Mouse (Mus musculus) mesoderm, embryonic 11.5 days (tissue): ENCODE results near the gene Rasa3.

Source experiments
- DNase-seq: peaks from one replicate; pipeline ENCODE4 v3.0.0-alpha.2; 2012; ENCODE audit warnings: low read depth, low spot score

The Rasa3 gene

DNA sequence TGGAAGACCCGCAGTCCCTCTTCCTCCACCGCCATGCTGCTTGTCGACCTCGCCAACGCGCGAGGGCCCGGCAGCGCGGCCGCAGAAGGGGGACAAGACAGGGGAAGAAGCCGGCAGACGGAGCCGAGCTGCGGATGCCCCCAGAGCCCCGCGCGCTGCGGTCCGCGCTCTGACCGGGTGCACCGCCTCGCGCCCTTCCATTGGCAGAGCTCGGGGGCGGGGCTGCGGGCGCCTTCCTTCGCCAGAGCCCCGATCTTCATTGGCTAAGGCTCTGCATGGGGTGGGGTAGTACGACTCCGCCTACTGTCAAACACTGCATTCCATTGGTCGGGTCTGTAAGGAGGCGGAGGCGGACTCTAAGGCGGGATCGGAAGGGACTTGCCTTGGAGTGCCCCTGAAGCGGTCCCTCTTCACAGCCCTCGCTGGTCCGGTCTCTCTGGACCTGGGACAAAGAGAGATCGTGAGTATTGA lies at the start of gene Rasa3:
Rasa3 (minus strand) TSS at position 191 of the 471 bp plus-strand sequence.
- DNase-seq, result peak; percentile 97

DNA sequence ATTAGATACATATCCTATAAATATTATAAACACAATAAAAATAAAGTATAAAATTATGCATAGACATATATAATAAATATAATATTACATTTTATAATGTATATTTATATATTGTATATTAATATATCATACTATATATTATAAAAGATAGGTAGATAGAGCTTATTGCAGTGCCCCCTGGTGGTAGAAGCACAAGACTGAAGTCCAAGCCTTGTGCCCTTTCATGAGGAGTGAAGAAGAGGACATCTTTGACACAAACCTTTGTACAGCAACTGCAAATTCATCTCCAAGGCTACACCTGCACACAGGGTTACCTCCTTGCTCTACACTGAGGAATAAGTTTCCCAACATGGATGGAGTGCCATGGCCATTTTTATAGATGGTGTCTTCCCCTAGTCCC lies 48.3 kb upstream of the Rasa3 start:
- peak; percentile 60 for DNase-seq

- no peak for DNase-seq
These were observed 41.6 kb upstream of the Rasa3 start for GRCm38 (mm10) chr8:13718980-13719379.

DNA sequence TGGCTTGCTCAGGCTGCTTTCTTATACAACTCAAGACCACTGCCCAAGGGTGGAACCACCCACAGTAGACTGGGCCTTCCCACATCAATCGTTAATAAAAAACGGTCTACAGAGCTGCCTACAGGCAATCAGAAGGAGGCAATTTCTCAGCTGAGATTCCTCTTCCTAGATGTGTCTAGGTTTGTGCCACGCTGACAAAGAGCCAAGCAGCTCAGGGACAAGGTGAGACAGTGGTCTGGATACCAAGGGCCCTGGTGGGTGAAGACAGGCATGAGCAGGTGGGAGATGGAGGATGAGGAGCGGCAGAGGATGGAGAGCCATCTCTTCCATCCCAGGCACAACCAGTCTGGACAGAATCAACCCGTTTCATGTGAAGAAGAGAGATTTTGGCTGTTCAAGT lies 31.1 kb upstream of the Rasa3 start:
- no peak for DNase-seq

GRCm38 (mm10) chr8:13706918-13707317 lies 29.5 kb upstream of the Rasa3 start:
- no peak for DNase-seq

GRCm38 (mm10) chr8:13705668-13706067 lies 28.3 kb upstream of the Rasa3 start, which contains the start of gene Cfap97d2:
TSS of gene Cfap97d2 (plus strand) at chr8:13705889.
- DNase-seq, result peak; percentile 85

GRCm38 (mm10) chr8:13704301-13704700 lies 26.9 kb upstream of the Rasa3 start:
- no peak for DNase-seq

GRCm38 (mm10) chr8:13703756-13704155 lies 26.4 kb upstream of the Rasa3 start:
- DNase-seq, result no peak

GRCm38 (mm10) chr8:13702755-13703154 lies 25.4 kb upstream of the Rasa3 start:
- no peak for DNase-seq

- no peak for DNase-seq
These were observed 22.0 kb upstream of the Rasa3 start for GRCm38 (mm10) chr8:13699323-13699949.

DNA sequence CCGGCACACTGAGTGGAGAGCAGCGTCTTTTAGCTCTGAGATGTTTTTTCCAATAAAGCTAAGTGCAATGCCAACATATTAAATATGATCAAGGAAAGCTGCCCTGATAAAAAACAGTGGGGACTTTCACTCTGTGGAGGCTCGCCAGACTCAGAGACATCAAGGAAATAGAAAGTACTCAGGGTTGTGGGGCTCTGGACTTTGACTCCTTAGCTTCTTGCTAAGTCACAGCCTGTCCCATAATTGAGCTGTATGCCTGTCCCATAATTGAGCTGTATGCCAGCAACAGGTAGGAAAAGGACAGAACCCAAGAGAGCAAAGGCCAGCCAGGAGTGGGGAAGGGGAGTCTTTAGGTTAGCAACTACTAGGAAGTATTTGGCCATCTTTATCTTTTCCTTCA lies 20.9 kb upstream of the Rasa3 start:
- no peak for DNase-seq

GRCm38 (mm10) chr8:13697681-13698080 lies 20.3 kb upstream of the Rasa3 start:
- no peak for DNase-seq

- no peak for DNase-seq
These were observed 19.8 kb upstream of the Rasa3 start for GRCm38 (mm10) chr8:13697196-13697595.

DNA sequence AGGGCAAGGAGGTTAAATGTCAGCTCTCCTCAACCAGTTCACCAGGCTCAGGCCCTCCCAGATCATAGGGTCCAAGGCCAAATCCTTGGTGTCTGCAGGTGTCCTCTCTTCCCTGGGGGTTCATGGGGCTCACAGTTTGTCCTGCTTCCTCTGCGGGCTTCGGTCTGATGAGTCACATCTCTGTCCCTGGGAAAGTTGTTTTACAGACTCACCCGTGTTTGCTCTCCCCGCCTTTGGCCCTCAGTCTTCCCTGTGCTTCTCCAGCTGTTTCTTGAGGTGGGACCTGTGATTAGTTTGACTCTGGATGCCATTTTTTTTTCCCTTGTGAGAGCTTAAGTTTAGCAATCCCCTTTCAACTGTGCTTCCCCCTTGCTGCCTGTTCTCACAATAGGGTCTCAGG lies 18.8 kb upstream of the Rasa3 start:
- DNase-seq, result no peak

GRCm38 (mm10) chr8:13695203-13695867 lies 17.9 kb upstream of the Rasa3 start:
- DNase-seq, result no peak

GRCm38 (mm10) chr8:13694735-13695134 lies 17.3 kb upstream of the Rasa3 start:
- DNase-seq, result no peak

DNA sequence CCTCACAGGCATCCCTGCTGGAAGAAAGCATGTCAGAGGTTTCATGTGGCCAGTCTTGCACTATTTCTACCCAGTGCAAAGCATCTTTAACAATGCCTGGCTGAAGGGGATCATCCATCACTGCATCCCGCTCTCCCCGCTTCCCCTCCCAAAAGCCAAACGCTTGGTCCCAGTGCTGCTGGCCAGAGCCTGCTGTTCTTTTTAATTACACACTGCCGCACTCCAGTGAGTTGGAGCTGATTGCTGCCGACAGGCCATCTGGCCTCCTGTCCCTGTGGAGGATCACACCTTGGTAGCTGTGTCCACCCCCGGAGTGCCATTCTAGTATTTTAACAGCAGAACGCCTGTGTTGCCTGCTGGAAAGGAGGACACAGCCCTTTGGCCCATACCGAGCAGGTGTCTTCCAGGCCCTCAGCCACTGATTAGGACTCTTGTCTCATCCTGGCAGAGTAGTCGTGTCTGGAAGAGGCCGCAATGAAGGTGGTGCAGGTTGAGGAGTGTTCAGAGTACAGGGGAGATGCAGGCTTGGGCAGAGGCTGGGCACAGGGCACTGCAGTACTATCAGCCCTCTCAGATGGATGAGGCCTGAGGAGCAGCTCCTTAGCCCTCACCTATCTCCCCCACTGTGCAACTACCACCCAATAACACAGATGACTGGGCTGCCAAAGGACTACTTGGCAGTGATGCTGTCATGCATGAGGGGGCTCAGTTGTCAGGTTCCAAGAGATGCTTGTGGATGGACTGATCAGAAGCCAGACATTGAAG lies 15.1 kb upstream of the Rasa3 start:
- DNase-seq, result peak; percentile 41

- DNase-seq, result no peak
These were observed 11.9 kb upstream of the Rasa3 start for GRCm38 (mm10) chr8:13689331-13689730.

- no peak for DNase-seq
These were observed 11.1 kb upstream of the Rasa3 start for GRCm38 (mm10) chr8:13688461-13688860.

- no peak for DNase-seq
These were observed 10.5 kb upstream of the Rasa3 start for GRCm38 (mm10) chr8:13687941-13688340.

DNA sequence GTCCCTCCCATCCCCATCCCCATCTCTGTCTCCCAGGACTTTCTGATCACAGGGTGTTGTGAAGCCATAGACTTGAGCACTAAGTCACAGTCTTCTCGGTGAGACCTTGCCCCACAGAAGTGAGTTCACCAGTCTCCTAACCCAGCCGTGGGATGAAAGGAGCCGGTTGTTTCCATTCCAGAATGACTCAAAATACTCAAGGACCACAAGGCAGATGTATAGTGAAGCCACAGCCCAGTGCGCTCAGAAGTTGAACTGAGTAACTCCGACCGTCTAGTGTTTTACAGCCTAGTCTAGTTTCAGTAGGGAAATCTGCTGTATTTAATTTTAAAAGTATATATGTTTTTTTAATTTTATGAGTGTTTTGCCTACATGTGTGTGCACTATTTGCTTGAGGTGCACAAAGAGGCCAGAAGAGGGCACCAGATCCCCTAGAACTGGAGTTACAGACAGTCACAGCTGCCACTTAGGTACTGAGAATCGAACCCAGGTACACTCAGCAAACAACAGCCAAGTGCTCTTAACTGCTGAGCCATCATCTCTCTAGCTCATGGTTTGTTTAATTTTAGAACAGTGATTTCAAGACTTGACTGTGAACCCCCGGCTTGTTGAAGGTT lies 9.8 kb upstream of the Rasa3 start:
- no peak for DNase-seq

DNA sequence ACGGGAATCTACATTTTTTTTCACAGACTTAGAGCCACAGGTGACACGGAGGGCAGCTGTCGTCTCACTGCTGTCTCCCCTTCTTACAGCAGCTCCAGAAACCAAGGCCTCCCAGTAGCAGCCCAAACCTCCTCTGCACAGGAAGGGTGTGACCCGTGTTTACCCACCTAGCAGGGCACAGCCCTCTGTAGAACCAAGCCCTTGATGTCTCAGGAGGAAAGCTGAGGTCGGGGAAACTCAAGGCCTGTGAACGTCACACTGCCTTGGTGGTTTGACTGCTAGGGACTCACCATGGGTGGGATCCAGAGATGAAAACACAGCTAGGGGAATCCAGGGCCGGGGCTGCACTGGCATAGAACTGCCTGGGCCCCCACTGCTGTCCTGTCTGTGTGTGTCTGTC lies 9.0 kb upstream of the Rasa3 start:
- no peak for DNase-seq
